Mouse (Mus musculus) heart, adult 2 months (tissue): Measurements from ENCODE around the gene Tmc5. TPM values are rescaled to one million over a fixed set of nuclear protein-coding genes. Genes with fewer than 3 reads are reported as not detected.

ENCODE experiments used
- DNase-seq, 2 experiments: peaks; one replicate each; pipeline ENCODE4 v3.0.0; 2021
- H3K27ac ChIP-seq: fragments of 200-600 bp; 2 replicates; pipeline ENCODE4 v1.8.1; 2022
- H3K27me3 ChIP-seq: fragments of 200-500 bp; 2 replicates; pipeline ENCODE4 v1.6.1; 2012; ENCODE audit warnings: mild to moderate bottlenecking, low read length, inconsistent platforms, mixed read lengths; ENCODE audit not compliant: control insufficient read depth, insufficient read depth
- H3K36me3 ChIP-seq: fragments of 200-500 bp; 2 replicates; pipeline ENCODE4 v1.6.1; 2012; ENCODE audit warnings: low read length, inconsistent platforms; ENCODE audit not compliant: control insufficient read depth, insufficient read depth
- H3K4me1 ChIP-seq: fragments of 200-500 bp; 2 replicates; pipeline ENCODE4 v1.6.1; 2011; ENCODE audit warnings: low read length; ENCODE audit not compliant: control insufficient read depth, insufficient read depth
- H3K4me3 ChIP-seq: fragments of 200-600 bp; 2 replicates; pipeline ENCODE4 v1.8.1; 2022
- H3K79me2 ChIP-seq: fragments of 200-500 bp; replicated peaks from 2 replicates; pipeline ENCODE4 v1.6.1; 2012; ENCODE audit warnings: mild to moderate bottlenecking, inconsistent platforms, low read length, moderate library complexity, mixed read lengths; ENCODE audit not compliant: control insufficient read depth, insufficient read depth
- H3K9ac ChIP-seq: fragments of 200-500 bp; 2 replicates; pipeline ENCODE4 v1.6.1; 2012; ENCODE audit warnings: low read depth, mild to moderate bottlenecking, control low read depth, inconsistent platforms, low read length, mixed read lengths
- CTCF ChIP-seq: fragments of 200-600 bp; IDR thresholded peaks from 2 replicates; pipeline ENCODE4 v1.8.1; 2022; ENCODE audit warnings: antibody characterized with exemption, mild to moderate bottlenecking, moderate library complexity
- EP300 ChIP-seq: fragments of 200-500 bp; IDR thresholded peaks from 2 replicates; pipeline ENCODE4 v1.6.1; 2011; ENCODE audit warnings: low read depth, low read length, control low read depth; ENCODE audit not compliant: insufficient read depth
- POLR2A ChIP-seq: fragments of 200-500 bp; IDR thresholded peaks from 2 replicates; pipeline ENCODE4 v1.6.1; 2011; ENCODE audit warnings: mild to moderate bottlenecking, low read depth, low read length, control low read depth; ENCODE audit not compliant: insufficient read depth
- WGBS: fragments of 180-500 bp; shearing (Covaris S2); methylation state at CpG from one replicate; pipeline ENCODE4 v1.1.7; 2018; 5-methylcytosine and 5-hydroxymethylcytosine counted together
- intact Hi-C: fragments of 180-260 bp; cut with DNase I; formaldehyde crosslinking; loops from one replicate; pipeline ENCODE4 v1.15.1; 2025
- polyA plus RNA-seq: library from polyadenylated mRNA; depleted of rRNA; stranded (reverse); fragments of >200 nt; gene quantifications from 2 replicates; pipeline ENCODE4 v1.2.3, GENCODE M21; 2012
- total RNA-seq, 2 experiments: library from RNA; stranded (reverse); gene quantifications; 2 replicates each; pipeline ENCODE4 v1.2.3; 2021

Gene Tmc5
- total and polyA plus RNA-seq, 3 experiments, result 0.10 to 0.72 (median 0.34) TPM

DNA sequence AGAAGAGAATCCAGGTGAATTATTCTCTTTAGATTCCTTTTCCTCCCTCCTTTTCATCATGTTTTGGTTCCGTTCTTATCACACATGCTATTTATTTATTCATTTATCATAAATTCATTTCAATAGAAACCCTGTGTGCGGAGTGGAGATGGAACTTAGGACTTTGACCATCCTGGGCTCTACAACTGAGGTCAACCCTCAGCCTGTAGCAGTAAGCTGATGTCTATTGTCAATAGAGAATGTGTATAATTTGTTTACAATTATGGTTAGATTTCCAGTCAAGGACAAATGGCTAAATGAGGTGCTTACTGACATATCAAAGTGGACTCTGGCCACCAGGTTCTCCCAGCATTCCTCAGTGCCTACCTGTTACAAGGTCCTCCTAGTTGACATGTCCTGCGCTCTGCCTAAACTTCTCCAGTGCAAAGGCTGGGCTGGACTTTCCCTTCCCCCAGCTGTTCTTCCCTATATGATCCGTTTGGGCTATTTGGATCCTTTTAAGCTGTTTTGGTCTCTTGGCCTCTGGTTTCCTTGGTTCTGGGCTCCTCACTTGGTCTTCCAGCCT lies 14.2 kb downstream of the Tmc5 start:
- Histone ChIP-seq H3K36me3 (no peaks in the 10 kb centered on the region), H3K4me1 (no peaks in the 10 kb centered on the region), H3K79me2 (no peaks in the 10 kb centered on the region), H3K4me3 (no peak overlapping the region), H3K27ac (no peak overlapping the region), H3K27me3 (no peaks in the 10 kb centered on the region), H3K9ac (no peak overlapping the region)
- whole genome bisulfite sequencing, result 89% methylated on average over 4 of the region's 4 CpGs
- intact Hi-C loops, result no loop called here
- DNase-seq, result no peak
- TF ChIP-seq POLR2A (no peak), CTCF (no peak), EP300 (no peak)

DNA sequence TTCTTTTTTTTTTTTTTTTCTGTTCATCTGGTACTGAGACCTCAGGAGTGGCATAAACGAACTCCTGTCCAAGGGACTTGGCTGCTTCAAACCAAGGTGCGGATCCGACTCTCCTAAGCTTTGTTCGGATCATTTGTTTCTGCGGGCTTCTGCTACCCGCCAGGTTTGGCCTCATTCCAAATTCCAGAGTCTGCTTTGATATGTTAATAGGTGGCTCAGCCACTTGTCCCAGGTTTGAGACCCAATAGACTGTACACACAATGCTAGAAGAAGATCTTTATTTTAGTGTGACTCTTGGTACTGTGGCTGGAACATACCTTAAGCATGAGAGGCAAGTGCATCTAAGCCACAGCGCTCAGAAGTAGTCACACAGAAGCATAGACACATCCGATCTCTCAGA lies 14.8 kb downstream of the Tmc5 start:
- no peaks in the 10 kb centered on the region for H3K27me3 ChIP-seq
- intact Hi-C loops, result no loop called here
- no peaks in the 10 kb centered on the region for H3K36me3 ChIP-seq
- H3K79me2 ChIP-seq, result no peaks in the 10 kb centered on the region
- no peak for DNase-seq
- 58% methylated on average over 8 of the region's 8 CpGs for WGBS
- H3K4me3 ChIP-seq, result no peak overlapping the region
- no peaks in the 10 kb centered on the region for H3K4me1 ChIP-seq
- H3K9ac ChIP-seq, result no peak overlapping the region
- no peak overlapping the region for H3K27ac ChIP-seq
- TF ChIP-seq POLR2A (no peak), EP300 (no peak), CTCF (no peak)

GRCm38 (mm10) chr7:118614076-118614475 lies 17.0 kb downstream of the Tmc5 start:
- H3K4me3 ChIP-seq, result no peak overlapping the region
- no peaks in the 10 kb centered on the region for H3K36me3 ChIP-seq
- H3K27ac ChIP-seq, result no peak overlapping the region
- intact Hi-C loops, result no loop called here
- H3K4me1 ChIP-seq, result no peaks in the 10 kb centered on the region
- no peaks in the 10 kb centered on the region for H3K27me3 ChIP-seq
- DNase-seq, result no peak
- H3K79me2 ChIP-seq, result no peaks in the 10 kb centered on the region
- H3K9ac ChIP-seq, result no peak overlapping the region
- TF ChIP-seq POLR2A (no peak), EP300 (no peak), CTCF (no peak)
- 64% methylated on average over 13 of the region's 13 CpGs for WGBS

DNA sequence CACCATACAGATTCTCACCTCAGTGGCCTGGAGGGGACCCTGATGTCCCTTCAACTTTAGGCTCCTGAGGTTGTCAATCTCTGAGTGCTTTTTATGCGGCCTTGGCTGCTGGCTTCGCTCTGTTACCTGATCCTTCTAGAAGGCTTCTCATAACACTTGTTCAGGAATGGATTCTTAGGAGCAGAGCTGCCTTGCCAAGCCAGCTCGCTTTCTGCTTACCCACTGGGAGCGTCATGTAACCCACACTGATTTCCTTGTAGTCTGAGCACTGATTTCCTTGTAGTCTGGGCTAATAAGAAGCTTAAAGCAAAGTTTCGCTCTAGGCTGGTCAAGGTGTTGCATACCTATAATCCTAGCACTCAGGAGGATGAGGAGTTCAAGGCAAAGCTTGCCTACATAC lies 21.0 kb downstream of the Tmc5 start:
- WGBS, result 87% methylated on average over 5 of the region's 5 CpGs
- Histone ChIP-seq H3K27ac (no peak overlapping the region), H3K79me2 (no peaks in the 10 kb centered on the region), H3K27me3 (no peaks in the 10 kb centered on the region), H3K36me3 (no peaks in the 10 kb centered on the region), H3K4me3 (no peak overlapping the region), H3K4me1 (no peaks in the 10 kb centered on the region), H3K9ac (no peak overlapping the region)
- intact Hi-C loops, result no loop called here
- no peak for DNase-seq
- TF ChIP-seq POLR2A (no peak), CTCF (no peak), EP300 (no peak)

DNA sequence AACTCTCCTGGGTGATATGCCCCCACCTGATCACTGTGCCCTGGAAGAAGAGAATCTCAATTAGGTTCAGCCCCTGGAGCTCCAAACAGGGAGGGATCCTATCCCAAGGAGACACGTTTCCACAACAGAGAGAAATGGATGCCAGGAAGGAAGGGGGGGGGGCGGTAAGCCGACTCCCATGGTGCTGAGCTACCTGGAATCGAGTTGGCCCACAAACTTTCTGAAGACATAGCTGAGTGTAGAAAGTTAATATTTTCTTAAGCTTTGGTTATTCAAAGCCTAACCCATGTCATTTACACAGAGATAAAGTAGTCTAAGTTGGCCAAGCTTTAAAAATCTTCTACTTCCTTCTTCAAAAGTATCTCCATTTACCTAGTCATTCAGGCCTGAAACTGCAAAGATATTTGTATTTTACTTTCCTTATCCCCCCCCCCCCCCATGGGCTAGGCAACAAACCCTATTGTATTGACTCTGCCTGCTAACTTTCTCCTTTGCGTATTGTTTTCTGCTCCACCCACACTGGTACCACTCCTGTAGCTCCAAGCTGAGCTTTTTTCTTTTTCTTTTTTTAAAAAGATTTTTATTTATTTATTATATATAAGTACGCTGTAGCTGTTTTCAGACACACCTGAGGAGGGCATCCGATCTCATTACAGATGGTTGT lies 23.3 kb downstream of the Tmc5 start:
- intact Hi-C loops, result no loop called here
- no peak overlapping the region for H3K9ac ChIP-seq
- WGBS, result 87% methylated on average over 7 of the region's 7 CpGs
- no peaks in the 10 kb centered on the region for H3K79me2 ChIP-seq
- no peak for DNase-seq
- TF ChIP-seq CTCF, result no peak
- TF ChIP-seq POLR2A, result no peak
- no peak for TF ChIP-seq EP300
- no peaks in the 10 kb centered on the region for H3K27me3 ChIP-seq
- H3K36me3 ChIP-seq, result no peaks in the 10 kb centered on the region
- no peak overlapping the region for H3K27ac ChIP-seq
- no peaks in the 10 kb centered on the region for H3K4me1 ChIP-seq
- H3K4me3 ChIP-seq, result no peak overlapping the region

GRCm38 (mm10) chr7:118621094-118621493 lies 24.0 kb downstream of the Tmc5 start:
- no peaks in the 10 kb centered on the region for H3K79me2 ChIP-seq
- intact Hi-C loops, result no loop called here
- no peak for DNase-seq
- TF ChIP-seq CTCF, result no peak
- TF ChIP-seq POLR2A, result no peak
- no peak for TF ChIP-seq EP300
- H3K27me3 ChIP-seq, result no peaks in the 10 kb centered on the region
- H3K4me3 ChIP-seq, result no peak overlapping the region
- no peak overlapping the region for H3K9ac ChIP-seq
- 77% methylated on average over 6 of the region's 6 CpGs for WGBS
- H3K36me3 ChIP-seq, result no peaks in the 10 kb centered on the region
- no peak overlapping the region for H3K27ac ChIP-seq
- H3K4me1 ChIP-seq, result no peaks in the 10 kb centered on the region
